In genomic region chr11:90521040-90521439, GRCm38 (mm10) we compare ENCODE assay signal across 13 mouse cellular contexts.
DNase-seq lines count a peak whose midpoint lies in the region; ATAC-seq and TF ChIP-seq lines count a peak whose summit lies in the region.
"Had no signal": no experiment of that assay in that cellular context is flagged by ENCODE, and none has a peak within 500 bp of the region (broad histone marks: within the 10 kb centered on the region; RNA-seq: fewer than 3 reads in every experiment).

No protein-coding gene starts in this region.

- no peak overlapping the region for H3K4me2 ChIP-seq in forebrain, postnatal 0 days (ENCODE audit: low read depth)
- no peak overlapping the region for H3K4me2 ChIP-seq in forebrain, embryonic 16.5 days (ENCODE audit: low read length)
- no peak overlapping the region for H3K4me2 ChIP-seq in midbrain, embryonic 14.5 days (ENCODE audit: low read length)
- H3K4me2 ChIP-seq: lung, embryonic 15.5 days; midbrain, embryonic 12.5 days had no signal

- no peak for TF ChIP-seq CTCF in forebrain, postnatal 0 days (IDR thresholded peaks at IDR 0.05; ENCODE audit: low read depth)
- TF ChIP-seq CTCF in brain, embryonic 14.5 days (IDR thresholded peaks at IDR 0.05; ENCODE audit: borderline replicate concordance, extremely low read depth, insufficient read depth, insufficient read length), result no peak

- no peak overlapping the region for H3K4me3 ChIP-seq in forebrain, postnatal 0 days (ENCODE audit: low read depth, low read length)
- no peak overlapping the region for H3K4me3 ChIP-seq in forebrain, embryonic 16.5 days (replicated peaks; ENCODE audit: low read length)
- no peak overlapping the region for H3K4me3 ChIP-seq in midbrain, embryonic 14.5 days (replicated peaks; ENCODE audit: low read depth, low read length)
- H3K4me3 ChIP-seq: heart, adult 2 months; lung, embryonic 15.5 days; midbrain, embryonic 12.5 days had no signal

- no peaks in the 10 kb centered on the region for H3K9me3 ChIP-seq in forebrain, postnatal 0 days (ENCODE audit: low read length)
- no peaks in the 10 kb centered on the region for H3K9me3 ChIP-seq in forebrain, embryonic 16.5 days (ENCODE audit: control insufficient read depth, low read length)
- no peaks in the 10 kb centered on the region for H3K9me3 ChIP-seq in midbrain, embryonic 14.5 days (ENCODE audit: control insufficient read depth, low read length)
- H3K9me3 ChIP-seq: lung, embryonic 15.5 days; midbrain, embryonic 12.5 days had no signal

- no peaks in the 10 kb centered on the region for H3K4me1 ChIP-seq in forebrain, postnatal 0 days (ENCODE audit: insufficient read depth)
- H3K4me1 ChIP-seq in forebrain, embryonic 16.5 days (replicated peaks; ENCODE audit: control insufficient read depth, insufficient read depth, low read length), result no peaks in the 10 kb centered on the region
- peaks cover 4% of the 10 kb centered on the region; the same call in 1 of the 2 replicates for H3K4me1 ChIP-seq in midbrain, embryonic 14.5 days (ENCODE audit: control insufficient read depth, insufficient read depth, low read length)

- no peak for TF ChIP-seq POLR2A in brain, embryonic 14.5 days (IDR thresholded peaks at IDR 0.05; ENCODE audit: borderline replicate concordance, extremely low read depth, insufficient read depth, insufficient read length, poor library complexity, severe bottlenecking)

- WGBS in forebrain, postnatal 0 days, result 56% methylated on average over 8 of the region's 8 CpGs
- WGBS in forebrain, embryonic 16.5 days, result 59% methylated on average over 8 of the region's 8 CpGs
- 46% methylated on average over 8 of the region's 8 CpGs for WGBS in midbrain, embryonic 14.5 days

- 0 out of 2 replicates have a peak, but pooled peaks have one; percentile 27 for ATAC-seq in forebrain, postnatal 0 days
- ATAC-seq in forebrain, embryonic 16.5 days, result no peak
- no peak for ATAC-seq in midbrain, embryonic 14.5 days (ENCODE audit: low FRiP score, low TSS enrichment)
- no peak for ATAC-seq in activated CD4-positive, CD25-positive, alpha-beta regulatory T cell, adult 4 months

- no peak overlapping the region for H3K9ac ChIP-seq in forebrain, postnatal 0 days
- no peak overlapping the region for H3K9ac ChIP-seq in forebrain, embryonic 16.5 days (replicated peaks; ENCODE audit: low read depth, low read length)
- no peak overlapping the region for H3K9ac ChIP-seq in midbrain, embryonic 14.5 days (replicated peaks; ENCODE audit: low read length)
- H3K9ac ChIP-seq: lung, embryonic 15.5 days; midbrain, embryonic 12.5 days had no signal

- 0 out of 2 replicates have a peak, but pooled peaks cover 5% of the 10 kb centered on the region for H3K36me3 ChIP-seq in forebrain, postnatal 0 days (ENCODE audit: insufficient read depth)
- H3K36me3 ChIP-seq in forebrain, embryonic 16.5 days (ENCODE audit: control insufficient read depth, insufficient read depth), result no peaks in the 10 kb centered on the region
- H3K36me3 ChIP-seq in midbrain, embryonic 14.5 days (ENCODE audit: control insufficient read depth, insufficient read depth, low read length), result peaks cover 8% of the 10 kb centered on the region; the same call in 1 of the 2 replicates

- DNase-seq in forebrain, postnatal 0 days, result no peak
- DNase-seq in left cerebral cortex, adult 9 months (ENCODE audit: low spot score in 2 of 2), result peak; percentile 20 to 26
- DNase-seq in left cerebral cortex, adult 11 months (ENCODE audit: low spot score), result no peak
- DNase-seq in brain, embryonic 14.5 days (ENCODE audit: low read depth), result peak; percentile 65
- peak; percentile 59 for DNase-seq in midbrain, embryonic 14.5 days
- DNase-seq in spleen, postnatal 14 days (ENCODE audit: low spot score in 2 of 2), result no peak
- DNase-seq: cerebellum, adult 2 months; heart, adult 2 months had no signal

- no peak overlapping the region for H3K27ac ChIP-seq in forebrain, postnatal 0 days (ENCODE audit: low read depth, low read length)
- H3K27ac ChIP-seq in forebrain, embryonic 16.5 days (ENCODE audit: low read length), result no peak overlapping the region
- H3K27ac ChIP-seq in midbrain, embryonic 14.5 days (replicated peaks; ENCODE audit: low read depth, low read length), result no peak overlapping the region
- H3K27ac ChIP-seq: heart, adult 2 months; kidney, postnatal 0 days; lung, embryonic 15.5 days; midbrain, embryonic 12.5 days had no signal

- H3K27me3 ChIP-seq in forebrain, postnatal 0 days (ENCODE audit: insufficient read depth, low read length), result no peaks in the 10 kb centered on the region
- no peaks in the 10 kb centered on the region for H3K27me3 ChIP-seq in forebrain, embryonic 16.5 days (replicated peaks; ENCODE audit: control insufficient read depth, insufficient read depth, low read length)
- no peaks in the 10 kb centered on the region for H3K27me3 ChIP-seq in midbrain, embryonic 14.5 days (ENCODE audit: control insufficient read depth, insufficient read depth, low read length)
- H3K27me3 ChIP-seq: lung, embryonic 15.5 days; midbrain, embryonic 12.5 days had no signal

Comparison
In these comparisons a context has a peak if more than half of its experiments do, and no peak if none do; other contexts are left out.
1. DNase-seq: peak in left cerebral cortex, adult 9 months (2 of 2), brain, embryonic 14.5 days (single experiment) and midbrain, embryonic 14.5 days (single experiment); none in forebrain, postnatal 0 days (single experiment), left cerebral cortex, adult 11 months (single experiment) and spleen, postnatal 14 days (0 of 2).